Mouse (Mus musculus): ENCODE results near the gene Trpv5.

Trpv5 gene

DNA sequence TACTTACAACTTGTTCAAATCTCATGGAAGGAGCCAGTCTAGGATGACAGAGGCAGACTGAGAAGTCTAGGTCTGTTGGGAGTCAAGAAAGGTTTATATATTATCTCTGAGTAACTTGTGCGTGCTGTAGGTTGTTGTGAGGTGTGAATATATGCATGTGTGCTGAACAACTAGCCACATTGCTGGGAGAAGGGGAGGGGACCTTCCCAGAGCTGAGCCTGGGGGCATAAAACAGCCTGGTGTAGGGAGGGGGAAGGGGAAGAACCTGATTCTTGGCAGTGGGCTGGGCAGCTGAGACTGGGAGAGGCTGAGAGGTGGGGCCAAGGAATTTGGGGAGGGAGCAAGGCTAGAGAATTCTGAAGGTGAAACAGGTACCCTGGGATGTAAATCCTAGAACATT lies at the start of gene Trpv5:
Gene Trpv5, minus strand, starts transcription at position 101 of the 400 bp plus-strand sequence.
- no peak for DNase-seq (ENCODE audit: low spot score in 2 of 2)

DNA sequence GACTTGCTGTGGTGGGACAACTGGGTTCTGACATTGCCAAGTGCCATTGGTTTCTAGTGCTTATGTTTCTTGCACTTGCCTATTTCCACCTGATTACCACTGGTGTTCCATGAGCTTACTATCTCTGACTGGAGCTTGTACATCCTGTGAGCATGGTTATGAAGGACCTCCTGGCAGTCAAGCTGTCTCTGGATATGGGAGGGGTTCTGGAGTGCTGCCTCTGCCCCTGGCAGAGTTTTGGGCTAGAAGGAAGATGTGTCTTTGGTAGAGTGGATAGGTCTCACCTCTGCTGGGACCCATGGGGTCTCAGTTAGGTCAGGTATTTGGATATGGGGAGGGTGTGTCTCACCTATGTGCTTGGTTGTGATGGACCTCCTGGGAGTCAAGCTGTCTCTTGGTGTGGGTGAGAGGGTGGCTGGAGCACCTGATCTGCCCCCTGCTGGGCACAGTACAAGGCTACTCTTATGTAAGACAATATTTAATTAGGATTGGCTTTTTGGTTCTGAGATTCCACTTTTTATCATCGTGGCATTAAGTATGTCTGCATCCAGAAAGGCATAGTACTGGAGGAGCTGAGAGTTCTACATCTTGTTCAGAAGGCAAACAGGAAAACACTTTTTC lies 47.5 kb upstream of the Trpv5 start:
- peak in 1 of 2 experiments; percentile 36 for DNase-seq (ENCODE audit: low spot score in 2 of 2)

- DNase-seq (ENCODE audit: low spot score in 2 of 2): no peak
These were observed 40.9 kb upstream of the Trpv5 start for GRCm38 (mm10) chr6:41721430-41721829.

DNA sequence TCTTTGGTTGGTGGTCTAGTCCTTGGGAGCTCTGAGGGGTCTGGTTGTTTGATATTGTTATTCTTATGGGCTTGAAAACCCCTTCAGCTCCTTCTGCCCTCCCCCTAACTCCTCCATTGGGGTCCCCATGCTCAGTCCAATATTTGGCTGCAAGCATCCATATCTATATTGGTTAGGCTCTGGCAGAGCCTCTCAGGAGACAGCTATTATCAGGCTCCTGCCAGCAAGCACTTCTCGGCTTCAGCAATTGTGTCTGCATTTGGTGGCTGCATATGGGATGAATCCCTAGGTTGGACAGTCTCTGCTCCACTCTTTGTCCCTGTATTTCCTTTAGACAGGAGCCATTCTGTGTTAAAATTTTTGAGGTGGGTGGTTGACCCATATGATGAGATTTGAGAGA lies 29.7 kb upstream of the Trpv5 start:
- DNase-seq (ENCODE audit: low spot score in 2 of 2): no peak

GRCm38 (mm10) chr6:41706275-41706674 lies 25.7 kb upstream of the Trpv5 start:
- no peak for DNase-seq (ENCODE audit: low spot score in 2 of 2)

GRCm38 (mm10) chr6:41704123-41704522 lies 23.6 kb upstream of the Trpv5 start, which contains the start of gene Kel:
Kel (minus strand) TSS chr6:41704339.
- no peak for DNase-seq (ENCODE audit: low spot score in 2 of 2)

GRCm38 (mm10) chr6:41702928-41703327 lies 22.4 kb upstream of the Trpv5 start:
- DNase-seq (ENCODE audit: low spot score in 2 of 2): peak; percentile 24 to 60

- DNase-seq (ENCODE audit: low spot score in 2 of 2): no peak
These were observed 20.7 kb upstream of the Trpv5 start for GRCm38 (mm10) chr6:41701245-41701644.

GRCm38 (mm10) chr6:41694407-41694806 lies 13.8 kb upstream of the Trpv5 start:
- no peak for DNase-seq (ENCODE audit: low spot score in 2 of 2)

GRCm38 (mm10) chr6:41692200-41692599 lies 11.6 kb upstream of the Trpv5 start:
- no peak for DNase-seq (ENCODE audit: low spot score in 2 of 2)

DNA sequence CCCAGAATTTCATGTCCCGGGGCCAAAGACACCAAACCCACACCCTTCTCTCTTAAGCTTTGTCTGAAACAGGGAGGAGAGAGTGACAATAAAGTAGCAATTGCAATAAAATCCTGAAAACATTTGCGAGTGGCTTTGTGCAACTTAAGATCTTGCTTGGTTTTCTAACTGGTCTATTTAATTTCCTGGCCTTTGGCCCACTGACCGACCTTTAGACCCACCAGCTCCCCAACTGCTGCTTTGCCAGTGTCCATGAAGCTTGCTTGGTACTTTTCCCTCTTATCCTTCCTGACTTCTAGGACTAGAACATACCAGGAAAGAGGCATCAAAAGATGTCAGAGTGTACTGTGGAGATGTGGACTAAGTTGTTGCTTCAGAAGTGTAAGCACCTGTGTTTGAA lies 5.0 kb upstream of the Trpv5 start:
- DNase-seq (ENCODE audit: low spot score in 2 of 2): no peak

- no peak for DNase-seq (ENCODE audit: low spot score in 2 of 2)
These were observed 4.3 kb upstream of the Trpv5 start for GRCm38 (mm10) chr6:41684911-41685310.

- DNase-seq (ENCODE audit: low spot score in 2 of 2): no peak
These were observed 3.6 kb upstream of the Trpv5 start, which contains the start of gene Llcfc1 for GRCm38 (mm10) chr6:41684131-41684530. Llcfc1 (plus strand) TSS chr6:41684431.

DNA sequence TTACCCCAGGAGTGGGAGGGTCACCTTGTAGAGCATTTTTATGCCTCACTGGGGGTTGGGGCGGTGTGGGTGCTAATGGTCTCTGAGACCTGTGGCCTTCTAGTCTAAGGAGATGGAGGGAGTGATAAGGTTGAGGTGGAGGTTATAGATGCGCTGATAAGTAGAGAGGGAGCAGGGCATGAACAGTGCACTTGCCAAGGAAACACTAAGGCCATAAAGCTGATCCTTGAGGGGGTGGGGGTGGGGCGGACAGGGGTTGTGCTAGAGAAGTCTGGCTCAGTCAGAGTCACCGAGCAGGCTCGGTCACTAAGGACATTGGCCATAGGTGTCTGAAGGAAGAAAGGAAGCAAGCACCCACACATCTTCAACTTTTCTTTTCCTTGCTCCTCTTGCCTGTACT lies 1.1 kb upstream of the Trpv5 start:
- DNase-seq (ENCODE audit: low spot score in 2 of 2): no peak

- no peak for DNase-seq (ENCODE audit: low spot score in 2 of 2)
These were observed 4.0 kb downstream of the Trpv5 start for GRCm38 (mm10) chr6:41676530-41676929.

- peak in 1 of 2 experiments; percentile 35 for DNase-seq (ENCODE audit: low spot score in 2 of 2)
These were observed 18.2 kb downstream of the Trpv5 start for GRCm38 (mm10) chr6:41662320-41662719.

DNA sequence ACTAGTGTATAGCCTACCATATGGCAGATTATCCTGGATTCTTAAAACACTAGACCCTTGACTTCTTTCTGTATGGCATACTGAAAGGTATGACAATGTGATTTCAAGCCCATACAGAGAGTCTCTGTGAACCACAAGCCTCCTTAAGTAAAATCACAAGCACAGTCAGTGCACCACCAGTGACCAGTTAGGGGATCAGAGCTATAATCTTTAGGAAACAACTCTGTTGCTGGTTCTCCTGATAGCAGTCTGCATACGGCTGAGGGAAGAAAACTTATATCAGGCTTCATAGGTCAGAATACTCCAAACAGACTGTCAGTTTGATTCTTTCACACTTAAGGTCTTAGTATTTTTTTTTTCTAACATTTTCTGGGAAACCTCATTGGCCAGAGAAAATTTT lies 22.1 kb downstream of the Trpv5 start:
- DNase-seq (ENCODE audit: low spot score in 2 of 2): no peak

GRCm38 (mm10) chr6:41654648-41655047 lies 25.9 kb downstream of the Trpv5 start:
- no peak for DNase-seq (ENCODE audit: low spot score in 2 of 2)

GRCm38 (mm10) chr6:41653173-41653572 lies 27.4 kb downstream of the Trpv5 start:
- DNase-seq (ENCODE audit: low spot score in 2 of 2): no peak

GRCm38 (mm10) chr6:41646672-41647071 lies 33.9 kb downstream of the Trpv5 start:
- DNase-seq (ENCODE audit: low spot score in 2 of 2): no peak

- no peak for DNase-seq (ENCODE audit: low spot score in 2 of 2)
These were observed 34.3 kb downstream of the Trpv5 start for GRCm38 (mm10) chr6:41646220-41646619.

GRCm38 (mm10) chr6:41643227-41643626 lies 37.3 kb downstream of the Trpv5 start:
- no peak for DNase-seq (ENCODE audit: low spot score in 2 of 2)

DNA sequence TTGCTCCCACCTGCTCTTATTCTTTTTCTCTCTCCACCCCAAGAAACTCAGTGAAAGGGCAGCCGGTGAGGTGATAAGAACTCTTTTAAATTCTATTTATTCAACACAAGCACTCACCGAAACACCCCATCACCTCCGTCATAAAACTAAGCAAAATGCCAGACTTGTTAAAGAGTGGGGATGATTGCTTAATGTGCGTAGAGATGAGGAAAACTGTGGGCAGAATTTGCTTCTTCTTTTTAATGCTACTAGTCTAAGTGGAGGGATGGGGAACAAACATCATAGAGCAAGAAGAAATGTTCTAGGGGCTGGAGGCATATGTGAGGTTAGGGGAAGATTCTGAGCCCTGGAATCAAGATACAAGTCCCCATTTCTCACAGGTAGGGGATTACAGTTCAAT lies 37.8 kb downstream of the Trpv5 start:
- no peak for DNase-seq (ENCODE audit: low spot score in 2 of 2)
